Mouse (Mus musculus) heart, adult 2 months (tissue): ENCODE data around the gene Tpcn1. TPM values are rescaled to one million over a fixed set of nuclear protein-coding genes. Genes with fewer than 3 reads are reported as not detected.

Experiments
- DNase-seq, 2 experiments: peaks; one replicate each; pipeline ENCODE4 v3.0.0; 2021
- H3K27ac ChIP-seq: fragments of 200-600 bp; 2 replicates; pipeline ENCODE4 v1.8.1; 2022
- H3K27me3 ChIP-seq: fragments of 200-500 bp; 2 replicates; pipeline ENCODE4 v1.6.1; 2012; ENCODE audit warnings: mild to moderate bottlenecking, low read length, inconsistent platforms, mixed read lengths; ENCODE audit not compliant: control insufficient read depth, insufficient read depth
- H3K36me3 ChIP-seq: fragments of 200-500 bp; 2 replicates; pipeline ENCODE4 v1.6.1; 2012; ENCODE audit warnings: low read length, inconsistent platforms; ENCODE audit not compliant: control insufficient read depth, insufficient read depth
- H3K4me1 ChIP-seq: fragments of 200-500 bp; 2 replicates; pipeline ENCODE4 v1.6.1; 2011; ENCODE audit warnings: low read length; ENCODE audit not compliant: control insufficient read depth, insufficient read depth
- H3K4me3 ChIP-seq: fragments of 200-600 bp; 2 replicates; pipeline ENCODE4 v1.8.1; 2022
- H3K79me2 ChIP-seq: fragments of 200-500 bp; replicated peaks from 2 replicates; pipeline ENCODE4 v1.6.1; 2012; ENCODE audit warnings: mild to moderate bottlenecking, inconsistent platforms, low read length, moderate library complexity, mixed read lengths; ENCODE audit not compliant: control insufficient read depth, insufficient read depth
- H3K9ac ChIP-seq: fragments of 200-500 bp; 2 replicates; pipeline ENCODE4 v1.6.1; 2012; ENCODE audit warnings: low read depth, mild to moderate bottlenecking, control low read depth, inconsistent platforms, low read length, mixed read lengths
- CTCF ChIP-seq: fragments of 200-600 bp; IDR thresholded peaks from 2 replicates; pipeline ENCODE4 v1.8.1; 2022; ENCODE audit warnings: antibody characterized with exemption, mild to moderate bottlenecking, moderate library complexity
- EP300 ChIP-seq: fragments of 200-500 bp; IDR thresholded peaks from 2 replicates; pipeline ENCODE4 v1.6.1; 2011; ENCODE audit warnings: low read depth, low read length, control low read depth; ENCODE audit not compliant: insufficient read depth
- POLR2A ChIP-seq: fragments of 200-500 bp; IDR thresholded peaks from 2 replicates; pipeline ENCODE4 v1.6.1; 2011; ENCODE audit warnings: mild to moderate bottlenecking, low read depth, low read length, control low read depth; ENCODE audit not compliant: insufficient read depth
- WGBS: fragments of 180-500 bp; shearing (Covaris S2); methylation state at CpG from one replicate; pipeline ENCODE4 v1.1.7; 2018; 5-methylcytosine and 5-hydroxymethylcytosine counted together
- intact Hi-C: fragments of 180-260 bp; cut with DNase I; formaldehyde crosslinking; loops from one replicate; pipeline ENCODE4 v1.15.1; 2025
- long read RNA-seq: library from polyadenylated mRNA; stranded (forward); transcript quantifications from one replicate; pipeline ENCODE4 v2.0.0, GENCODE M21; 2021
- polyA plus RNA-seq: library from polyadenylated mRNA; depleted of rRNA; stranded (reverse); fragments of >200 nt; gene quantifications from 2 replicates; pipeline ENCODE4 v1.2.3, GENCODE M21; 2012; rRNA removed
- total RNA-seq, 2 experiments: library from RNA; stranded (reverse); gene quantifications; 2 replicates each; pipeline ENCODE4 v1.2.3; 2021

The Tpcn1 gene
- 10 to 100 TPM; 30.7 to 35.1 TPM for total RNA-seq
- polyA plus RNA-seq: 53.7 and 59.7 TPM in 2 replicates
- long read RNA-seq, partial matches to known transcripts: 0 of 4 reads
- long read RNA-seq, other reads (novel, unspliced or antisense): 3 of 4 reads

GRCm38 (mm10) chr5:120588569-120589094, at the start of gene Tpcn1, which contains the start of gene Iqcd:
Gene Tpcn1 (minus strand): TSS chr5:120588673.
Gene Iqcd (plus strand): TSS chr5:120589016.
- peak within 1 kb of the TSS; percentile 85 for H3K27ac ChIP-seq
- H3K4me3 ChIP-seq: peak within 1 kb of the TSS; percentile 83
- TF ChIP-seq POLR2A: peak; percentile 93
- no peak for TF ChIP-seq EP300
- TF ChIP-seq CTCF: peak; percentile 54
- intact Hi-C loops: loop anchor here (1.0 to 2.0 kb wide), 2 partner anchors 25 to 78 kb away; partner anchors contain the start of gene Slc8b1
- H3K27me3 ChIP-seq: no peaks in the 10 kb centered on the region
- no peaks in the 10 kb centered on the region for H3K79me2 ChIP-seq
- DNase-seq: peak; percentile 99
- peaks cover 10% of the 10 kb centered on the region for H3K4me1 ChIP-seq
- H3K36me3 ChIP-seq: no peaks in the 10 kb centered on the region
- H3K9ac ChIP-seq: peak within 1 kb of the TSS; percentile 86
- WGBS: under 1% methylated on average over 35 of the region's 35 CpGs

- WGBS: 82% methylated on average over 5 of the region's 5 CpGs
- Histone ChIP-seq H3K27ac (no peak overlapping the region), H3K9ac (no peak overlapping the region), H3K79me2 (no peaks in the 10 kb centered on the region), H3K4me1 (peaks cover 1% of the 10 kb centered on the region; the same call in 1 of the 2 replicates), H3K36me3 (no peaks in the 10 kb centered on the region), H3K4me3 (no peak overlapping the region), H3K27me3 (no peaks in the 10 kb centered on the region)
- intact Hi-C loops: no loop called here
- no peak for DNase-seq
- TF ChIP-seq CTCF (no peak), EP300 (no peak)
Measured at GRCm38 (mm10) chr5:120635633-120636032, 47.2 kb upstream of the Tpcn1 start.

- DNase-seq: no peak
- no peak for TF ChIP-seq CTCF
- TF ChIP-seq POLR2A: no peak
- no peak for TF ChIP-seq EP300
- no peaks in the 10 kb centered on the region for H3K36me3 ChIP-seq
- no peak overlapping the region for H3K9ac ChIP-seq
- intact Hi-C loops: no loop called here
- no peaks in the 10 kb centered on the region for H3K27me3 ChIP-seq
- WGBS: 48% methylated on average over 5 of the region's 5 CpGs
- no peak overlapping the region for H3K27ac ChIP-seq
- no peaks in the 10 kb centered on the region for H3K4me1 ChIP-seq
- no peak overlapping the region for H3K4me3 ChIP-seq
- H3K79me2 ChIP-seq: no peaks in the 10 kb centered on the region
Measured at GRCm38 (mm10) chr5:120634860-120635259, 46.4 kb upstream of the Tpcn1 start.

GRCm38 (mm10) chr5:120634131-120634530, 45.7 kb upstream of the Tpcn1 start, which contains the start of gene Cfap73:
Gene Cfap73 (minus strand): TSS chr5:120634235.
- H3K27me3 ChIP-seq: no peaks in the 10 kb centered on the region
- H3K9ac ChIP-seq: no peak within 1 kb of the TSS
- H3K27ac ChIP-seq: no peak within 1 kb of the TSS
- intact Hi-C loops: no loop called here
- H3K4me1 ChIP-seq: no peaks in the 10 kb centered on the region
- H3K4me3 ChIP-seq: no peak within 1 kb of the TSS
- no peaks in the 10 kb centered on the region for H3K79me2 ChIP-seq
- WGBS: 35% methylated on average over 9 of the region's 9 CpGs
- peak in 1 of 2 experiments; percentile 48 for DNase-seq
- TF ChIP-seq CTCF (no peak), POLR2A (no peak), EP300 (no peak)
- no peaks in the 10 kb centered on the region for H3K36me3 ChIP-seq

GRCm38 (mm10) chr5:120631892-120632291, 43.4 kb upstream of the Tpcn1 start:
- WGBS: 90% methylated on average over 5 of the region's 5 CpGs
- H3K36me3 ChIP-seq: no peaks in the 10 kb centered on the region
- intact Hi-C loops: no loop called here
- no peaks in the 10 kb centered on the region for H3K4me1 ChIP-seq
- TF ChIP-seq EP300: no peak
- no peaks in the 10 kb centered on the region for H3K79me2 ChIP-seq
- H3K27me3 ChIP-seq: no peaks in the 10 kb centered on the region
- H3K4me3 ChIP-seq: no peak overlapping the region
- no peak for DNase-seq
- H3K27ac ChIP-seq: no peak overlapping the region
- H3K9ac ChIP-seq: no peak overlapping the region

- TF ChIP-seq EP300 (no peak), POLR2A (no peak), CTCF (no peak)
- H3K4me1 ChIP-seq: no peaks in the 10 kb centered on the region
- WGBS: 5% methylated on average over 29 of the region's 29 CpGs
- no peaks in the 10 kb centered on the region for H3K36me3 ChIP-seq
- no peak overlapping the region for H3K9ac ChIP-seq
- intact Hi-C loops: no loop called here
- H3K4me3 ChIP-seq: no peak overlapping the region
- H3K27ac ChIP-seq: no peak overlapping the region
- no peaks in the 10 kb centered on the region for H3K27me3 ChIP-seq
- no peak for DNase-seq
- no peaks in the 10 kb centered on the region for H3K79me2 ChIP-seq
Measured at GRCm38 (mm10) chr5:120631128-120631527, 42.7 kb upstream of the Tpcn1 start.
